Mouse (Mus musculus) intestine, embryonic 15.5 days (tissue): Measurements from ENCODE around the gene Wipi1. TPM values are rescaled to one million over a fixed set of nuclear protein-coding genes. Genes with fewer than 3 reads are reported as not detected.

Experiments
- ATAC-seq: fragments of 200-750 bp; cut with Nextera tagmentation; 2 replicates; pipeline ENCODE4 v1.8.0; 2017; ENCODE audit warnings: moderate TSS enrichment, moderate library complexity
- H3K27ac ChIP-seq: fragments of 300-500 bp; sonication (generic); 2 replicates; pipeline ENCODE4 v1.5.1; 2015; ENCODE audit warnings: mild to moderate bottlenecking, inconsistent platforms
- H3K27me3 ChIP-seq: fragments of 300-500 bp; sonication (generic); replicated peaks from 2 replicates; pipeline ENCODE4 v1.6.1; 2015; ENCODE audit warnings: inconsistent platforms
- H3K36me3 ChIP-seq: fragments of 300-500 bp; sonication (generic); 2 replicates; pipeline ENCODE4 v1.6.1; 2015; ENCODE audit warnings: inconsistent platforms
- H3K4me1 ChIP-seq: fragments of 300-500 bp; sonication (generic); replicated peaks from 2 replicates; pipeline ENCODE4 v1.6.1; 2015; ENCODE audit warnings: inconsistent platforms
- H3K4me2 ChIP-seq: fragments of 300-500 bp; sonication (generic); replicated peaks from 2 replicates; pipeline ENCODE4 v1.6.1; 2015; ENCODE audit warnings: mild to moderate bottlenecking, inconsistent platforms
- H3K4me3 ChIP-seq: fragments of 300-500 bp; sonication (generic); replicated peaks from 2 replicates; pipeline ENCODE4 v1.5.1; 2015; ENCODE audit warnings: inconsistent platforms
- H3K9ac ChIP-seq: fragments of 300-500 bp; sonication (generic); 2 replicates; pipeline ENCODE4 v1.6.1; 2015; ENCODE audit warnings: inconsistent platforms
- H3K9me3 ChIP-seq: fragments of 300-500 bp; sonication (generic); 2 replicates; pipeline ENCODE4 v1.6.1; 2016; ENCODE audit warnings: inconsistent platforms
- WGBS: fragments of 180-500 bp; shearing (Covaris S2); methylation state at CpG from one replicate; pipeline ENCODE4 v1.1.7; 2015; 5-methylcytosine and 5-hydroxymethylcytosine counted together
- polyA plus RNA-seq: library from polyadenylated mRNA; unstranded; fragments of >200 nt; fragmentation: Nextera tagmentation; extraction: Ambion mirVana; gene quantifications from 2 replicates; pipeline ENCODE4 v1.2.1, GENCODE M21; 2015

Gene Wipi1
- polyA plus RNA-seq, 1 experiment from 2014 or later: 30.4 TPM

DNA sequence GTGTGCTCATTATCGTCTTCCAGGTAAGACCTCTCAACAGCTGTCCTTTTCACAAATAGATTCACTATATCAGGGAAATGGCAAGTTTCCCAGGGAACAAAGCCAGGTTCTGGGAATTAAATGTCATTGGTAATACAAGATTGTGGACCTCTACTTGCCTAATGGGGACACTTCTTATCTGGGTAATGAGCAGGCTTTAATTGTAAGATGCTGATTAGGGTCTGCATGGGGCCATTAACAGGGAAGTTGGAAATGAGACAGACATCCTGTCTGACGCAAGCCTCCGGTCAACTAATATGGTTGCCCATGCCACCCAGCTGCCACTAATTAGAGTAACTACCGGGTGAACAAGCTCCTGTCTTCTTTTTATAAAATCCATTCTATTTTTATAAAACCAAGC is 4.6 kb upstream of the Wipi1 start:
- Histone ChIP-seq H3K4me2 (no peak overlapping the region), H3K4me3 (no peak overlapping the region), H3K27ac (no peak overlapping the region), H3K9ac (no peak overlapping the region), H3K4me1 (no peaks in the 10 kb centered on the region), H3K27me3 (no peaks in the 10 kb centered on the region), H3K9me3 (no peaks in the 10 kb centered on the region), H3K36me3 (no peaks in the 10 kb centered on the region)
- ATAC-seq: no peak
- 77% methylated on average over 4 of the region's 4 CpGs for WGBS

GRCm38 (mm10) chr11:109615286-109615685 is 3.5 kb upstream of the Wipi1 start:
- H3K4me1 ChIP-seq: peaks cover 3% of the 10 kb centered on the region; the same call in 1 of the 2 replicates
- no peak for ATAC-seq
- no peak overlapping the region for H3K9ac ChIP-seq
- WGBS: 73% methylated on average over 9 of the region's 9 CpGs
- H3K4me2 ChIP-seq: no peak overlapping the region
- no peaks in the 10 kb centered on the region for H3K27me3 ChIP-seq
- no peak overlapping the region for H3K27ac ChIP-seq
- no peaks in the 10 kb centered on the region for H3K36me3 ChIP-seq
- H3K9me3 ChIP-seq: no peaks in the 10 kb centered on the region
- H3K4me3 ChIP-seq: no peak overlapping the region

GRCm38 (mm10) chr11:109612871-109613529 is 1.2 kb upstream of the Wipi1 start:
- 58% methylated on average over 7 of the region's 7 CpGs for WGBS
- Histone ChIP-seq H3K36me3 (no peaks in the 10 kb centered on the region), H3K4me1 (peaks cover 12% of the 10 kb centered on the region; the same call in 1 of the 2 replicates), H3K27ac (no peak overlapping the region), H3K27me3 (no peaks in the 10 kb centered on the region), H3K4me2 (no peak overlapping the region), H3K4me3 (no peak overlapping the region), H3K9ac (no peak overlapping the region), H3K9me3 (no peaks in the 10 kb centered on the region)
- ATAC-seq: no peak

GRCm38 (mm10) chr11:109610795-109611302 is 918 bp downstream of the Wipi1 start:
- H3K4me2 ChIP-seq: peak overlapping the region; percentile 86
- ATAC-seq: no peak
- no peaks in the 10 kb centered on the region for H3K36me3 ChIP-seq
- H3K4me3 ChIP-seq: peak overlapping the region; percentile 81
- peaks cover 12% of the 10 kb centered on the region; the same call in 1 of the 2 replicates for H3K4me1 ChIP-seq
- under 1% methylated on average over 26 of the region's 26 CpGs for WGBS
- H3K27ac ChIP-seq: peak overlapping the region; percentile 73
- no peaks in the 10 kb centered on the region for H3K9me3 ChIP-seq
- peak overlapping the region; percentile 82 for H3K9ac ChIP-seq
- H3K27me3 ChIP-seq: no peaks in the 10 kb centered on the region

GRCm38 (mm10) chr11:109610046-109610794 is 1.5 kb downstream of the Wipi1 start:
- Histone ChIP-seq H3K9me3 (no peaks in the 10 kb centered on the region), H3K9ac (peak overlapping the region; percentile 82), H3K4me3 (peak overlapping the region; percentile 81), H3K36me3 (no peaks in the 10 kb centered on the region), H3K4me2 (peak overlapping the region; percentile 86), H3K27me3 (no peaks in the 10 kb centered on the region), H3K27ac (no peak overlapping the region), H3K4me1 (peaks cover 12% of the 10 kb centered on the region; the same call in 1 of the 2 replicates)
- no peak for ATAC-seq
- 10% methylated on average over 9 of the region's 9 CpGs for WGBS

- Histone ChIP-seq H3K9ac (no peak overlapping the region), H3K27ac (no peak overlapping the region), H3K4me1 (peaks cover 12% of the 10 kb centered on the region; the same call in 1 of the 2 replicates), H3K27me3 (no peaks in the 10 kb centered on the region), H3K36me3 (no peaks in the 10 kb centered on the region), H3K4me2 (no peak overlapping the region), H3K4me3 (no peak overlapping the region), H3K9me3 (no peaks in the 10 kb centered on the region)
- 58% methylated on average over 6 of the region's 6 CpGs for WGBS
- no peak for ATAC-seq
These were observed 2.7 kb downstream of the Wipi1 start for GRCm38 (mm10) chr11:109608976-109609625.

- 78% methylated on average over 6 of the region's 6 CpGs for WGBS
- no peaks in the 10 kb centered on the region for H3K9me3 ChIP-seq
- no peaks in the 10 kb centered on the region for H3K36me3 ChIP-seq
- no peaks in the 10 kb centered on the region for H3K27me3 ChIP-seq
- no peak overlapping the region for H3K4me3 ChIP-seq
- ATAC-seq: no peak
- no peak overlapping the region for H3K4me2 ChIP-seq
- H3K4me1 ChIP-seq: peaks cover 12% of the 10 kb centered on the region; the same call in 1 of the 2 replicates
- H3K9ac ChIP-seq: no peak overlapping the region
- H3K27ac ChIP-seq: no peak overlapping the region
These were observed 4.2 kb downstream of the Wipi1 start for GRCm38 (mm10) chr11:109607600-109607999.

DNA sequence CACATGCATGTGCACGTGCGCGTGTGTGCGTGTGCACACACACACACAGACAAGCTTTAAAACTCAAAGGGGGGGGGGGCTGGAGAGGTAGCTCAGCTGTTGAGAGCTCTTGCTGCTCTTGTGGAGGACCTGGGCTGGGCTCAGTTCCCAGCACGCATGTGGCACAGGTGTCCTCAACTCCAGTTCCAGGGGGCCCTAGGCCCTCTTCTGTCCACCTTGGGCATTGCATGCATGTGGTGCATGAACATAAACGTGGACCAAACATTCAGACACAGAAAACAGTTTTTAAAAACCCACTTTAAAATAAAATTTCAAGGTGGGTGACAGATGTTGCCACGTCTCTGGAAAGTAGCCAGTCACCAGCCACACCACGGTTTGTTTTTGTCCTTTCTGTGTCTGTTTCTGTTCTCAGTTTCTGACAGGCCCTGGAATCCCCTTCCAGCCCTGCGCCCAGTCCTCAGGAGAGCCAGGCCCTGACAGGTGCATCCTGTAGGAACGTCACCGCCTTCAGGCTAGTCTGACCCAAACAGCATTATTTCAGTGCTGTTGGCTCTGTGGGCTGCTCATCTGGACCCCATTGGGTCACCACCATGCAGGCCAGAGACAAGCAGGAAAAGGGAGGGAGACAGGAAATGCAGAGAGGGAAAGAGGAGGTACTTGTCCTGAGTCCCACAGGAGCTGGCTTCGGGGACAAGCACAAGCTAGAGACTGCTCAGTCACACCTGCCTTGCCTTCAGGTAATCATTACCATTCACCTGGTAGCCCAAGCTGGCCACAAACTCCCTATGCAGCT is 12.8 kb downstream of the Wipi1 start:
- no peak overlapping the region for H3K4me3 ChIP-seq
- H3K4me2 ChIP-seq: no peak overlapping the region
- peaks cover 5% of the 10 kb centered on the region for H3K4me1 ChIP-seq
- no peak overlapping the region for H3K9ac ChIP-seq
- ATAC-seq: no peak
- 82% methylated on average over 12 of the region's 12 CpGs for WGBS
- H3K9me3 ChIP-seq: no peaks in the 10 kb centered on the region
- no peak overlapping the region for H3K27ac ChIP-seq
- H3K36me3 ChIP-seq: 0 out of 2 replicates have a peak, but pooled peaks cover 9% of the 10 kb centered on the region
- no peaks in the 10 kb centered on the region for H3K27me3 ChIP-seq

DNA sequence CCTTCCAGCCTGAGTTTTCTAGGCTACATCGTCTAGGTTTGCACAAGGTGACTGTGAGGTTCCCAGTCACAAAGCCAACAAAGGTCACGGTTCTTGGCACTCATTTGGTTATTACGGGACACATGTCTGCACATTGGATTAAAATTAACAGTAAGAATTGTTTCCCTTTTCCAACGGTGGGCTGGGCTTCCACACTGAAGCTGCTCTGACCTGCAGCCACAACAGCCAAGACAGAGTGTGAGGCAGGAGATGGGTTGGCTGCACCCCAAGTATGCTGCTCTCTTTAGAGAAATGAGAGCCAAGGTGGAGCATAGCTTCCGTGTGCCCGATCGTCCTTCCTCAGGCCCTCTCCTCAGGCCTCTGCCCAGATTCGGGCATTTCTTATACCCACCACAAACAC is 17.0 kb downstream of the Wipi1 start:
- Histone ChIP-seq H3K4me1 (peaks cover 17% of the 10 kb centered on the region), H3K4me3 (no peak overlapping the region), H3K9me3 (no peaks in the 10 kb centered on the region), H3K27me3 (no peaks in the 10 kb centered on the region), H3K27ac (no peak overlapping the region), H3K4me2 (no peak overlapping the region), H3K36me3 (0 out of 2 replicates have a peak, but pooled peaks cover 5% of the 10 kb centered on the region), H3K9ac (no peak overlapping the region)
- no peak for ATAC-seq
- 82% methylated on average over 8 of the region's 8 CpGs for WGBS

DNA sequence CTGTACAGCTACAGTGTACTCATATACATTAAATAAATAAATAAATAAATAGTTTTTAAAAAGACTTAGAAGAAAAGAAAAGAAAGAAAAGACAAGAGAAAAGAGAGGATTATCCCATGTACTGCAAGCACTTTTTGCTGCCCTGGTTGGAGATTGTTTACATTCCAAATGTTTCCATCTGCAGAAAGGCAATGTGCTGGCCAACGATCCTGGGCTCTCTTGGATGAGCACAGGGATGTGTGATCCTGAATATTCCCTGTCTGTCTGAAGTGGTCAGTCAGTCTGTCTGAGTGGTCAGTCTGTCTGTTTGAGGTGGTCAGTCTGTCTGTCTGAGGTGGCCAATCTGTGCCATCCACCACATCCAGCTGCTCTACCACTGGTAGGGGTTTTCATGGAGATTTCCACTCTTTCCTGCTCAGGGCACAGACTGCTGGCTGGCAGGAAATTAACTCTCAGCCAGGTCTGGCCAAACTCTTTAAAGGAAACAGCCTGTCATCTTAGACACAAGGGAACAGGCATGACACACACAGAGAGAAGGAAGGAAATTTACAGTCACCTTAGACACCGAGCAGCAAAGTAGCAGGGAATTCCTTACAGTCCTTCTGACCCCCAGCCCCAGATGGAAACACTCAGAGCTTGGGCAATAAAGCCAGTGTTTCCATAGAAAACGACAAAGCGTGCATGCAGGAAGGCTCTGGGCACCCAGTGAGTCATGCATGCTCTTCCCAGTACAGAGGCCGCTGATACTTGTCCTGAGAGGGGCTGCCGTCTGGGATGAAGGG is 18.4 kb downstream of the Wipi1 start:
- peaks cover 17% of the 10 kb centered on the region for H3K4me1 ChIP-seq
- no peaks in the 10 kb centered on the region for H3K27me3 ChIP-seq
- H3K9me3 ChIP-seq: no peaks in the 10 kb centered on the region
- H3K27ac ChIP-seq: peak overlapping the region; percentile 68
- H3K36me3 ChIP-seq: 0 out of 2 replicates have a peak, but pooled peaks cover 5% of the 10 kb centered on the region
- ATAC-seq: peak; percentile 63; the same call in 1 of the 2 replicates
- H3K4me2 ChIP-seq: peak overlapping the region; percentile 15; the same call in 1 of the 2 replicates
- WGBS: 24% methylated on average over 6 of the region's 6 CpGs
- no peak overlapping the region for H3K4me3 ChIP-seq
- H3K9ac ChIP-seq: peak overlapping the region; percentile 4; the same call in 1 of the 2 replicates

DNA sequence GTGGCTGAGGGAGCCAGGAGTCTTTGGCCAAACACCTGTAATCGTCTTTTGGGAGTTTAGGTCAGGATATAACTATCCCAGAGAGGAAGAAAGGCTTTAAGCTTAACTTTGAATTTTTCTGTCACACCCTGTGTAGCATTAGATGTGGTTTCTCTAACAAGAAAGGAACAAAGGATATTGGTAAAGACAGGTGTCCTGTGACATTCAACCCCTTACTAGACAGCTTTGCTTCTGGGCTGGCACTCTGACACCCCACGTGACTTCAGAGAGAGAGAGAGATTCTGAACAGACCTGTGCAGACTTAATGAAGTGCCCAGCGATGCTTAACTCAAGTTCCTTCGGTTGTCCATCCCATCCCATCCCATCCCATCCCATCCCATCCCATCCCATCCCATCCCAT is 20.3 kb downstream of the Wipi1 start:
- H3K4me1 ChIP-seq: peaks cover 19% of the 10 kb centered on the region
- 87% methylated on average over 4 of the region's 4 CpGs for WGBS

More for the DNA sequence above, 20.3 kb downstream of the Wipi1 start:
- Histone ChIP-seq H3K4me3 (no peak overlapping the region), H3K9ac (no peak overlapping the region), H3K36me3 (0 out of 2 replicates have a peak, but pooled peaks cover 5% of the 10 kb centered on the region), H3K9me3 (no peaks in the 10 kb centered on the region), H3K4me2 (no peak overlapping the region), H3K27me3 (no peaks in the 10 kb centered on the region), H3K27ac (no peak overlapping the region)
- ATAC-seq: no peak
